Mouse (Mus musculus) liver, embryonic 15.5 days (tissue): ENCODE results near the gene Mpped2. TPM values are rescaled to one million over a fixed set of nuclear protein-coding genes. Genes with fewer than 3 reads are reported as not detected.

Experiments used
- ATAC-seq: fragments of 200-750 bp; cut with Nextera tagmentation; 2 replicates; pipeline ENCODE4 v1.8.0; 2017; ENCODE audit warnings: moderate number of reproducible peaks, mild to moderate bottlenecking, moderate library complexity; ENCODE audit not compliant: insufficient read depth
- H3K27ac ChIP-seq: fragments of 300-500 bp; sonication (generic); replicated peaks from 2 replicates; pipeline ENCODE4 v1.5.1; 2015; ENCODE audit warnings: mild to moderate bottlenecking, inconsistent platforms
- H3K27me3 ChIP-seq: fragments of 300-500 bp; sonication (generic); 2 replicates; pipeline ENCODE4 v1.6.1; 2015; ENCODE audit warnings: mild to moderate bottlenecking, inconsistent platforms
- H3K36me3 ChIP-seq: fragments of 300-500 bp; sonication (generic); replicated peaks from 2 replicates; pipeline ENCODE4 v1.6.1; 2015; ENCODE audit warnings: moderate library complexity, mild to moderate bottlenecking, inconsistent platforms
- H3K4me1 ChIP-seq: fragments of 300-500 bp; sonication (generic); replicated peaks from 2 replicates; pipeline ENCODE4 v1.6.1; 2015; ENCODE audit warnings: inconsistent platforms
- H3K4me2 ChIP-seq: fragments of 300-500 bp; sonication (generic); 2 replicates; pipeline ENCODE4 v1.6.1; 2015; ENCODE audit warnings: moderate library complexity, mild to moderate bottlenecking, inconsistent platforms
- H3K4me3 ChIP-seq: fragments of 300-500 bp; sonication (generic); replicated peaks from 2 replicates; pipeline ENCODE4 v1.5.1; 2015; ENCODE audit warnings: mild to moderate bottlenecking, inconsistent platforms
- H3K9ac ChIP-seq: fragments of 300-500 bp; sonication (generic); 2 replicates; pipeline ENCODE4 v1.6.1; 2015; ENCODE audit warnings: moderate library complexity, mild to moderate bottlenecking, inconsistent platforms
- H3K9me3 ChIP-seq: fragments of 300-500 bp; sonication (generic); replicated peaks from 2 replicates; pipeline ENCODE4 v1.6.1; 2016; ENCODE audit warnings: inconsistent platforms
- WGBS: fragments of 180-500 bp; shearing (Covaris S2); methylation state at CpG from one replicate; pipeline ENCODE4 v1.1.7; 2015; ENCODE audit warnings: mixed read lengths; ENCODE audit not compliant: insufficient replicate concordance; 5-methylcytosine and 5-hydroxymethylcytosine counted together
- polyA plus RNA-seq: library from polyadenylated mRNA; unstranded; fragments of >200 nt; fragmentation: Nextera tagmentation; extraction: Ambion mirVana; gene quantifications from 2 replicates; pipeline ENCODE4 v1.2.1, GENCODE M21; 2015

Mpped2 gene
- polyA plus RNA-seq, 1 experiment from 2014 or later = 2.1 TPM

- Histone ChIP-seq H3K36me3 (no peaks in the 10 kb centered on the region), H3K9me3 (no peaks in the 10 kb centered on the region), H3K27ac (no peak overlapping the region), H3K4me1 (no peaks in the 10 kb centered on the region), H3K27me3 (no peaks in the 10 kb centered on the region), H3K9ac (no peak overlapping the region), H3K4me3 (no peak overlapping the region), H3K4me2 (no peak overlapping the region)
- WGBS = 61% methylated on average over 5 of the region's 5 CpGs
- no peak for ATAC-seq
Measured at GRCm38 (mm10) chr2:106679720-106680455, 13.2 kb upstream of the Mpped2 start.

DNA sequence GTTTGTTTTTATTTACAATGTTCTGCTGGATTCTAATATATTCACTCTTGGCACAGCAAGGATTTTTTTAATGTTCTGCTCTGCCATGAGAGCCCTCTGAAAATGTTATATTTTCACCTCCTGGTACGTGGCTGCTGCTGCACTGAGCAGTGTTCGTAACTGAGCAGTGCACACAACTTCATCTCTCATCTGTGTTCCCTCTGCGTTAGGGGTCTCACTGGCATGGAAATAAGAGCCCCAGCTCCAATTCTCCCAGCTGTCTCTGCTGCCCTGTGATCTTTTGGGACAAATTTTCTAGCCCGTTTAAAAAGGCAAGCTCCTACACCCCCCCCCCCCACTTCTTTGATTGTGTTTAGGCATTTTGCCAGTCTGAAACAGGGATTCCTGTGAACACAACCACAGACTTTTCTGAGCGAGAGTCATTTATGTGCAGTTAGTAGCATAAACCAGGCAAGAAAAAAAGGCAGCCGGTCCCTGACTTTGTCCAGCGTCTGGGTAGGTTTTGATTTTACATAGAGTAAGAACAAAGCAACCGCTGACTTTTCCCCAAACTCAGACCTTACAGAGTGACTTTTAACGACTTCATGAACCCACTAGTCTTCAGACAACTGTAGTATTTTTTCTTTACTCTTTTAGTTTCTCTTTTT is 9.8 kb upstream of the Mpped2 start:
- H3K4me1 ChIP-seq = no peaks in the 10 kb centered on the region
- H3K27ac ChIP-seq = no peak overlapping the region
- no peaks in the 10 kb centered on the region for H3K36me3 ChIP-seq
- no peaks in the 10 kb centered on the region for H3K27me3 ChIP-seq
- no peak for ATAC-seq
- no peak overlapping the region for H3K9ac ChIP-seq
- no peaks in the 10 kb centered on the region for H3K9me3 ChIP-seq
- no peak overlapping the region for H3K4me2 ChIP-seq
- no peak overlapping the region for H3K4me3 ChIP-seq
- 52% methylated on average over 9 of the region's 9 CpGs for WGBS

DNA sequence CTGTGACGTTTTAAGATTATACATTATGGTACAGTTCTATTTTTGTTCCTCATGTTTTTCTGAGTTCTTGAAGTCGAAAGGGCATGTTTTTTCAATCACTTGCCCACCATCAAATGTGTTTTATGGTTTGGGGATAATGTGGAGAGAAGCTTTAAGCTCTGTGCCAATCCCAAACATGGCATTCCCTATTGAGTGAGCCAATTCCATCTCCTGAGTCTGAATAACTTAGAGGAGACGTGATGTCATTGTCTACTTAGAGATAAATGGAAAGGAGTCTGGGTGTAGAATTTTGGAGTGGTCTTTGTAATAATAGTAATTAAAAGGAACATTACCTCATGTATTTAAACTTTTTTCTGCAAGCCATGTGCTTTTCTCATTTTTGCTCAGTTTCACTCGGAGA is 9.2 kb upstream of the Mpped2 start:
- no peaks in the 10 kb centered on the region for H3K27me3 ChIP-seq
- no peak overlapping the region for H3K27ac ChIP-seq
- no peaks in the 10 kb centered on the region for H3K36me3 ChIP-seq
- no peak overlapping the region for H3K4me2 ChIP-seq
- no peak overlapping the region for H3K9ac ChIP-seq
- H3K4me1 ChIP-seq = no peaks in the 10 kb centered on the region
- 52% methylated on average over 4 of the region's 4 CpGs for WGBS
- ATAC-seq = no peak
- H3K9me3 ChIP-seq = no peaks in the 10 kb centered on the region
- no peak overlapping the region for H3K4me3 ChIP-seq

DNA sequence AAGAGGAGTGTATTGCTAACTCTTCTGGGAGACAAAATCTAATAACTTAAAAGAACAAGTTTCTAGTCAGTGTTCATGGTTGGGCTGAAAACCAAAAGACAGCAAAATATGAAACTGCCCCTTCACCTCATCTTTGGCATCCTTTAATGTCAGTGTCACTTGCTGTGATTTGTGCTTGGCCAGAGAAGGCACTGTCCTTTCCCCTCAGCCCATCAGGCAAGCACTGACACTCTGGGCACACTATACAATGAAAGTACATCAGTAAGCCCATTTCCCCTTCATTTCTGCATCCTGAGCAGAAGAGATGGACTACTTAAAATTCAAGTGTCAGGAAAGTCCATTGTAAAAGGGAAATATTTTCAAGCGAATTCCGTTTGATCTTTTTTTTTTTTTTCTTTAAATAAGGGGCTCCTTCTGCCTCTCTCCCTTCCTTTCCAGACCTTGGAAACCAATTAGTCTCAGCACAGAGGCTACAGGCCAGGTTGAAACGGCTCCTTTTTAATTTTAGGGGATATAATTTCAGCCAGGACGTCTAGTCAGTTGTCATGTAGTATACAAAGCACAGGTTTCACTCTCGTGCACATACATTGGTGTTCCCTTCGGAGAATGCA is 1.2 kb upstream of the Mpped2 start:
- peaks cover 61% of the 10 kb centered on the region for H3K27me3 ChIP-seq
- no peak overlapping the region for H3K27ac ChIP-seq
- ATAC-seq = no peak
- H3K4me3 ChIP-seq = no peak overlapping the region
- 10% methylated on average over 6 of the region's 6 CpGs for WGBS
- H3K4me1 ChIP-seq = peaks cover 15% of the 10 kb centered on the region; the same call in 1 of the 2 replicates
- no peaks in the 10 kb centered on the region for H3K9me3 ChIP-seq
- no peak overlapping the region for H3K9ac ChIP-seq
- no peak overlapping the region for H3K4me2 ChIP-seq
- H3K36me3 ChIP-seq = no peaks in the 10 kb centered on the region

DNA sequence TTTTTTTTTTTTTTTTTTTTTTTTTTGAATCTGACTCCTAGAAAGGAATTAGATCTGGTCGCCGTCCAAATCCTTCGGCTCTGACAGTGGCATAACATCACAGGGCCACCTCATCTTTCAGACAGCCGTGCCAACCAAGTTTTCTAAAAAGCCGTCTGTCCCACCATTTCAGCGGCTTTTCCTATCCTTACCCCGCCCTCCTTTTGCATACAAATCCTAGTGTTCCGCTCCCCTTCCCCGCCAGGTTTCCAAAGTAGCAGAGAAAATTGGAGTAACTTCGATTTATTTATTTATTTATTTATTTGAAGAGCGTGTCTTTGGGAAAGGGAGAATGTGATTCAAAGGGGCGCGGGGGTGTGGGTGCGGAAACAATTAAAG is 675 bp upstream of the Mpped2 start:
- H3K9ac ChIP-seq = no peak overlapping the region
- H3K36me3 ChIP-seq = no peaks in the 10 kb centered on the region
- no peaks in the 10 kb centered on the region for H3K9me3 ChIP-seq
- WGBS = 8% methylated on average over 14 of the region's 14 CpGs
- peaks cover 66% of the 10 kb centered on the region for H3K27me3 ChIP-seq
- H3K4me1 ChIP-seq = peaks cover 15% of the 10 kb centered on the region; the same call in 1 of the 2 replicates
- no peak for ATAC-seq
- no peak overlapping the region for H3K27ac ChIP-seq
- H3K4me2 ChIP-seq = peak overlapping the region; percentile 81
- H3K4me3 ChIP-seq = no peak overlapping the region

DNA sequence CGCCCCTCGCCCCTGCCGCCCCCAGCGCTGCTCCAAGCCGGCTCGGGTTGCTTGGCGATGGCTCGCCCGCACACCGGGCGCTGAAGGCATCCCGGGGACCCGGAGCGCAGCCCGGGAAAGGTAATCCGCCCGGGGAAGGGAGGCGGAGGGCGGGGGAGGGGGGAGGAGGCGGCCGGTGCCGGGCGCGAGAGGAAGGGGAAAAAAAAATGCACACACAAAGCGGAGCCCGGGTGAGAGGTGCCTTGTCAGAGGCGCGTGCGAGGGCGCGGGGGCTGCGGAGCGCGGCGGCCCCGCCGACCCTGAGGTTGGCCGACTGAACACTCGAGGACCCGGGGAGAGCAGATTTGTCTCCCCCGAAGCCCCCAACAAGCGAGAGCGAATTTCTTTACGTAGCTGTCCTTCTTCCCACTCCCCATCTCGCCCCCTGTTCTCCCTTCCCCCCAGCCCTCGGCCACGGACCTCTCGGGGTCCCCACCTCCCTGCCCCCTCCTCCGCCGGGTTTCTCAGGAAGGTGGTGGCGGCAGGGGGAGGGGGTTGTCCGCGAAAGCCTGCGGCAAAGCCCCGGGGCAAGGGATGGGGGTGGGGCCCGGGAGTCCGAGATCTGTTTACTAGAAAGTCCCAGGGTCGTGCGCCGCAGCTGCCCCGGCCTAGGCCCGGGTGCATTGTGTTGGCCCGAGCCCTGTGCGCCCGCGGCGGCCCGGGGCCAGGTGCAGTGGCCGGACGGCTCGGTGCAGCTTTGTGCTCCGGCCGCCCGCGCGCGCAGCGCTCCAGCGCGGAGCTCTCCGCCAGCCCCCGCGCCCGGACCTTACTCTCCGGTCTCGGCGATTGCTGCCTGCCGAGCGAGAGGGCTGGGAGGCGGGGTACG is 865 bp downstream of the Mpped2 start:
- Histone ChIP-seq H3K4me1 (peaks cover 15% of the 10 kb centered on the region; the same call in 1 of the 2 replicates), H3K4me2 (peak overlapping the region; percentile 81), H3K36me3 (no peaks in the 10 kb centered on the region), H3K9me3 (no peaks in the 10 kb centered on the region), H3K4me3 (peak overlapping the region; percentile 59), H3K27me3 (peaks cover 70% of the 10 kb centered on the region), H3K27ac (no peak overlapping the region), H3K9ac (peak overlapping the region; percentile 39; the same call in 1 of the 2 replicates)
- under 1% methylated on average over 87 of the region's 91 CpGs for WGBS
- ATAC-seq = peak; percentile 66

- Histone ChIP-seq H3K9ac (0 out of 2 replicates have a peak overlapping the region, but pooled peaks have one; percentile 18), H3K4me1 (peaks cover 15% of the 10 kb centered on the region; the same call in 1 of the 2 replicates), H3K4me3 (peak overlapping the region; percentile 59), H3K27me3 (peaks cover 70% of the 10 kb centered on the region), H3K36me3 (no peaks in the 10 kb centered on the region), H3K4me2 (peak overlapping the region; percentile 81), H3K27ac (no peak overlapping the region), H3K9me3 (no peaks in the 10 kb centered on the region)
- under 1% methylated on average over 10 of the region's 10 CpGs for whole genome bisulfite sequencing
- no peak for ATAC-seq
Measured at GRCm38 (mm10) chr2:106694567-106694885, 1.5 kb downstream of the Mpped2 start.

- Histone ChIP-seq H3K9me3 (no peaks in the 10 kb centered on the region), H3K27ac (no peak overlapping the region), H3K4me2 (peak overlapping the region; percentile 81), H3K36me3 (no peaks in the 10 kb centered on the region), H3K4me3 (peak overlapping the region; percentile 59), H3K9ac (no peak overlapping the region), H3K4me1 (peaks cover 15% of the 10 kb centered on the region; the same call in 1 of the 2 replicates), H3K27me3 (peaks cover 70% of the 10 kb centered on the region)
- ATAC-seq = no peak
- under 1% methylated on average over 41 of the region's 41 CpGs for WGBS
Measured at GRCm38 (mm10) chr2:106694886-106695733, 2.0 kb downstream of the Mpped2 start.

DNA sequence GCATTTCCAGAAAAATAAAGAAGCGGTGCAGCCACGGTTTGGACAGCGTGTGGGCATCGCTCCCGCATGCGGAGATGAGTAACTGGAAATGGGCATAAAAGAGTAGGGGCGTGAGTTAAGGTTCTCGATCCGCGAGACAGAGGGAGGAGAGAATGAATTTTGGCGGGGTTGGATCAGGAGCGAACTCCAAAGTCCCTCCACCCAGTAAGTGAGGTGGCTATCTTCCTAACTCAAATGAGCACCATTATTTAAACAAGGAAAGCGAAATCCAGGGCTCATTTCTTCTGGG is 2.6 kb downstream of the Mpped2 start:
- Histone ChIP-seq H3K27me3 (peaks cover 67% of the 10 kb centered on the region), H3K4me2 (peak overlapping the region; percentile 81), H3K27ac (no peak overlapping the region), H3K9me3 (no peaks in the 10 kb centered on the region), H3K9ac (no peak overlapping the region), H3K4me3 (peak overlapping the region; percentile 59), H3K36me3 (no peaks in the 10 kb centered on the region), H3K4me1 (peaks cover 15% of the 10 kb centered on the region; the same call in 1 of the 2 replicates)
- 3% methylated on average over 13 of the region's 13 CpGs for WGBS
- ATAC-seq = no peak

DNA sequence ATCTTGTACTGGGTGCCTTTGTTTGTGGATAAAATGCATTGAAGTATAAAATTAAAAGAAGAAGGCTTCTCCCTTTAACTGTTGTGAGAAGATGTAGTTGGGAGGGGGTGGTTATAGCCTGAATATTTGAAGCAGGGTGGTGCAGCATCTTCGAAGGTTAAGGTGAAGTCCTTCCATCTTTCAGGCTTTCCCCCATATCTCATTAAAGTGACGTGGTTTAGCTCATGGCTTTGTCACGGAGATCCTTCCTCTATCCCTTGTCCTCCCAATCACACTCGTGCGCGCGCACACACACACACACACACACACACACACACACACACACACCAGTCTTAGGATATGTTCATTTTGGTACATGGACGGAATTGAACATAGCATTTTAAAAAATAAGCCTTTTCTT is 3.3 kb downstream of the Mpped2 start:
- 66% methylated on average over 8 of the region's 8 CpGs for WGBS
- ATAC-seq = no peak
- Histone ChIP-seq H3K4me3 (no peak overlapping the region), H3K27ac (no peak overlapping the region), H3K9me3 (no peaks in the 10 kb centered on the region), H3K4me1 (peaks cover 15% of the 10 kb centered on the region; the same call in 1 of the 2 replicates), H3K36me3 (no peaks in the 10 kb centered on the region), H3K4me2 (no peak overlapping the region), H3K27me3 (peaks cover 63% of the 10 kb centered on the region), H3K9ac (no peak overlapping the region)
